Comparison of ENCODE assay signal across 10 mouse cellular contexts in the genomic region with DNA sequence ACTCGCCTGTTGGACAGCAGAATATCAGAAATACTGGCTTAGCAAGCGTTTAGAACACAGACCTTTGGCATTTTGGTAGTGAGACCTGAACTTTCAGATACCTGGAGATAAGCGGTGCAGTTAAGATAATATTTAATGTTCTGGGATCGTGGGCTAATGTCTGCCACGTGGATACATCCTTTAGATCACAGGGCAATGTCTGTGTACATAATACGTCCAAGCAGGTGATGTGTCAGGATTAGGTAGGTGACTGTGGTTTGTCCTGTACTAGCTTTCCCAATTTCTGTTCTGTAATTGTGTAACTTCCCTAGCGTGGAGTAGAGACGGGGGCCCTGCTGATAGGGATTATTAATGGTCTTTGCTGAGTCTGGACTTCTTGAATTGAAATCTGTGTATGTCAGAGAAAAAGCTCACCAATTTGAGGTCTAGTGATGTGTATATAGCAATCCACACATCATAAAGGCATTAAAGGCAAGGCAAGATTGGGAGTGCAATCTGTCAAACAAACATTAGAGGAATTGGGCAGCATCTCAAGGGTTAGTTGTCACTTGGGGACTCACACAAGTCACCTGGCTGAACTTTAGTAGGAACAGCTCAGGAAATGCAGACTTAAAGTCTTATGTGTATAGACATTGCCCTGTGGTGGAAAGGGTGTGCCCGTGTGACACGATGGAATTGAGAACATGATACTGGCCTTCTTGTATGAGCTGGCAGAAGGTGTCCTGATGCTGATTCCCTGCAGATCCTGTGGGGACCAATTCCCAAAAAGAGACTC. TPM values are rescaled to one million over a fixed set of nuclear protein-coding genes. Genes with fewer than 3 reads are reported as not detected.
DNase-seq lines count a peak whose midpoint lies in the region; ATAC-seq and TF ChIP-seq lines count a peak whose summit lies in the region.
"Had no signal": no experiment of that assay in that cellular context is flagged by ENCODE, and none has a peak within 500 bp of the region (broad histone marks: within the 10 kb centered on the region; RNA-seq: fewer than 3 reads in every experiment).

No protein-coding gene starts in this region.

- no peaks in the 10 kb centered on the region for H3K36me3 ChIP-seq in lung, postnatal 0 days (ENCODE audit: insufficient read depth, low read length)
- H3K36me3 ChIP-seq in forebrain, embryonic 14.5 days (ENCODE audit: control insufficient read depth, insufficient read depth, low read length): peaks cover 2% of the 10 kb centered on the region; the same call in 1 of the 2 replicates
- peaks cover 11% of the 10 kb centered on the region for H3K36me3 ChIP-seq in liver, embryonic 13.5 days
- no peaks in the 10 kb centered on the region for H3K36me3 ChIP-seq in stomach, embryonic 16.5 days (ENCODE audit: control insufficient read depth, insufficient read depth, low read length)

- TF ChIP-seq EP300 in lung, postnatal 0 days (IDR thresholded peaks at IDR 0.05): no peak

- H3K4me3 ChIP-seq in lung, postnatal 0 days (ENCODE audit: low read depth, low read length): peak overlapping the region; percentile 72; the same call in 1 of the 2 replicates
- no peak overlapping the region for H3K4me3 ChIP-seq in lung, adult 2 months (replicated peaks; ENCODE audit: extremely low read depth, low read depth, low read length)
- peak overlapping the region; percentile 82 for H3K4me3 ChIP-seq in forebrain, embryonic 14.5 days (ENCODE audit: low read depth, low read length)
- peak overlapping the region; percentile 82 for H3K4me3 ChIP-seq in liver, embryonic 13.5 days (replicated peaks)
- H3K4me3 ChIP-seq in stomach, embryonic 16.5 days (replicated peaks; ENCODE audit: low read length): peak overlapping the region; percentile 77

- no peak for DNase-seq in lung, postnatal 0 days (ENCODE audit: low spot score)
- no peak for DNase-seq in lung, adult 2 months
- DNase-seq in forebrain, embryonic 14.5 days (ENCODE audit: low spot score): no peak
- no peak for DNase-seq in liver, embryonic 13.5 days
- no peak for DNase-seq in frontal cortex, postnatal 14 days (ENCODE audit: low spot score in 2 of 2)
- DNase-seq in spleen, postnatal 14 days (ENCODE audit: low spot score in 2 of 2): no peak
- DNase-seq in embryo, embryonic 11 days: no peak
- DNase-seq: adrenal gland, postnatal 25 days; retina, postnatal 1 day had no signal

- TF ChIP-seq POLR2A in lung, adult 2 months (IDR thresholded peaks at IDR 0.05; ENCODE audit: borderline replicate concordance, extremely low read depth, low read depth, low read length): no peak

- peak overlapping the region; percentile 86 for H3K4me2 ChIP-seq in lung, postnatal 0 days (replicated peaks; ENCODE audit: low read depth, low read length)
- H3K4me2 ChIP-seq in forebrain, embryonic 14.5 days (ENCODE audit: low read length): peak overlapping the region; percentile 76
- H3K4me2 ChIP-seq in liver, embryonic 13.5 days: peak overlapping the region; percentile 93
- peak overlapping the region; percentile 69 for H3K4me2 ChIP-seq in stomach, embryonic 16.5 days (ENCODE audit: low read depth, low read length)

- no peak for TF ChIP-seq CTCF in lung, postnatal 0 days (IDR thresholded peaks at IDR 0.05)
- no peak for TF ChIP-seq CTCF in lung, adult 2 months (IDR thresholded peaks at IDR 0.05; ENCODE audit: insufficient read depth, low read length)

- 0 out of 2 replicates have a peak, but pooled peaks cover 3% of the 10 kb centered on the region for H3K4me1 ChIP-seq in lung, postnatal 0 days (ENCODE audit: insufficient read depth, low read depth, low read length)
- H3K4me1 ChIP-seq in lung, adult 2 months (ENCODE audit: control insufficient read depth, insufficient read depth, low read length): 0 out of 2 replicates have a peak, but pooled peaks cover 2% of the 10 kb centered on the region
- H3K4me1 ChIP-seq in forebrain, embryonic 14.5 days (ENCODE audit: control insufficient read depth, insufficient read depth, low read length): peaks cover 11% of the 10 kb centered on the region
- peaks cover 33% of the 10 kb centered on the region for H3K4me1 ChIP-seq in liver, embryonic 13.5 days (replicated peaks)
- peaks cover 10% of the 10 kb centered on the region for H3K4me1 ChIP-seq in stomach, embryonic 16.5 days (ENCODE audit: control insufficient read depth, insufficient read depth, low read length)

- H3K27me3 ChIP-seq in lung, postnatal 0 days (replicated peaks; ENCODE audit: insufficient read depth, low read length): no peaks in the 10 kb centered on the region
- no peaks in the 10 kb centered on the region for H3K27me3 ChIP-seq in forebrain, embryonic 14.5 days (replicated peaks; ENCODE audit: control insufficient read depth, insufficient read depth, low read length)
- no peaks in the 10 kb centered on the region for H3K27me3 ChIP-seq in liver, embryonic 13.5 days
- no peaks in the 10 kb centered on the region for H3K27me3 ChIP-seq in stomach, embryonic 16.5 days (ENCODE audit: control insufficient read depth, insufficient read depth, low read length)

- H3K9me3 ChIP-seq in lung, postnatal 0 days (ENCODE audit: low read length): no peaks in the 10 kb centered on the region
- H3K9me3 ChIP-seq in forebrain, embryonic 14.5 days (replicated peaks; ENCODE audit: control insufficient read depth, low read length): no peaks in the 10 kb centered on the region
- H3K9me3 ChIP-seq in liver, embryonic 13.5 days (replicated peaks): no peaks in the 10 kb centered on the region
- H3K9me3 ChIP-seq in stomach, embryonic 16.5 days (replicated peaks; ENCODE audit: control insufficient read depth, low read length): no peaks in the 10 kb centered on the region

- peak overlapping the region; percentile 65 for H3K9ac ChIP-seq in lung, postnatal 0 days (replicated peaks; ENCODE audit: low read depth)
- peak overlapping the region; percentile 84 for H3K9ac ChIP-seq in forebrain, embryonic 14.5 days (ENCODE audit: low read length)
- peak overlapping the region; percentile 89 for H3K9ac ChIP-seq in liver, embryonic 13.5 days
- peak overlapping the region; percentile 84 for H3K9ac ChIP-seq in stomach, embryonic 16.5 days (ENCODE audit: low read length)

- 24% methylated on average over 10 of the region's 10 CpGs for WGBS in lung, postnatal 0 days
- 37% methylated on average over 10 of the region's 10 CpGs for WGBS in lung, adult 2 months
- 49% methylated on average over 10 of the region's 10 CpGs for WGBS in forebrain, embryonic 14.5 days
- WGBS in liver, embryonic 13.5 days (ENCODE audit: insufficient replicate concordance): 29% methylated on average over 10 of the region's 10 CpGs
- WGBS in stomach, embryonic 16.5 days: 21% methylated on average over 10 of the region's 10 CpGs

- H3K27ac ChIP-seq in lung, postnatal 0 days (ENCODE audit: low read length): no peak overlapping the region
- H3K27ac ChIP-seq in forebrain, embryonic 14.5 days (ENCODE audit: low read depth, low read length): no peak overlapping the region
- H3K27ac ChIP-seq in liver, embryonic 13.5 days: no peak overlapping the region
- H3K27ac ChIP-seq in stomach, embryonic 16.5 days (ENCODE audit: low read length): no peak overlapping the region

- no peak for ATAC-seq in lung, postnatal 0 days
- ATAC-seq in forebrain, embryonic 14.5 days: no peak
- ATAC-seq in liver, embryonic 13.5 days (ENCODE audit: low read depth): no peak
- ATAC-seq in stomach, embryonic 16.5 days (ENCODE audit: insufficient read depth, low FRiP score): no peak

RNA-seq across cellular contexts. Expression of a gene that starts 1.1 kb away (rescaled TPM):
- polyA plus RNA-seq in lung, postnatal 0 days (2015; fragmentation: Nextera tagmentation; extraction: Ambion mirVana): 11.3 and 12.6 TPM in 2 replicates
- 36.3 and 41.4 TPM in 2 replicates for polyA plus RNA-seq in lung, adult 2 months (2012; rRNA removed)
- polyA plus RNA-seq in forebrain, embryonic 14.5 days (2014; fragmentation: Nextera tagmentation; extraction: Ambion mirVana): 29.7 and 34.6 TPM in 2 replicates
- polyA plus RNA-seq in liver, embryonic 13.5 days (2015; fragmentation: Nextera tagmentation; extraction: Ambion mirVana): 13.2 and 14.5 TPM in 2 replicates
- polyA plus RNA-seq in stomach, embryonic 16.5 days (2015; fragmentation: Nextera tagmentation; extraction: Ambion mirVana): 37.1 and 39.9 TPM in 2 replicates

RNA-seq across cellular contexts. Expression of a gene that starts 22.8 kb away (rescaled TPM):
- polyA plus RNA-seq in lung, postnatal 0 days (2015; fragmentation: Nextera tagmentation; extraction: Ambion mirVana): 4.1 and 5.1 TPM in 2 replicates
- polyA plus RNA-seq in lung, adult 2 months (2012; rRNA removed): 85.8 and 87.8 TPM in 2 replicates
- 1.8 and 2.1 TPM in 2 replicates for polyA plus RNA-seq in forebrain, embryonic 14.5 days (2014; fragmentation: Nextera tagmentation; extraction: Ambion mirVana)
- polyA plus RNA-seq in liver, embryonic 13.5 days (2015; fragmentation: Nextera tagmentation; extraction: Ambion mirVana): 1.9 and 2.0 TPM in 2 replicates
- 5.0 and 5.5 TPM in 2 replicates for polyA plus RNA-seq in stomach, embryonic 16.5 days (2015; fragmentation: Nextera tagmentation; extraction: Ambion mirVana)

RNA-seq across cellular contexts. Expression of a gene that starts 58.0 kb away (rescaled TPM):
- polyA plus RNA-seq in lung, postnatal 0 days (2015; fragmentation: Nextera tagmentation; extraction: Ambion mirVana): 20.5 and 23.7 TPM in 2 replicates
- 19.6 and 23.7 TPM in 2 replicates for polyA plus RNA-seq in lung, adult 2 months (2012; rRNA removed)
- polyA plus RNA-seq in forebrain, embryonic 14.5 days (2014; fragmentation: Nextera tagmentation; extraction: Ambion mirVana): 32.8 and 48.7 TPM in 2 replicates
- polyA plus RNA-seq in liver, embryonic 13.5 days (2015; fragmentation: Nextera tagmentation; extraction: Ambion mirVana): 6.5 and 8.9 TPM in 2 replicates
- polyA plus RNA-seq in stomach, embryonic 16.5 days (2015; fragmentation: Nextera tagmentation; extraction: Ambion mirVana): 22.2 and 22.6 TPM in 2 replicates

Comparison
In these comparisons a context has a peak if more than half of its experiments do, and no peak if none do; other contexts are left out.
1. RNA of a gene that starts 22.8 kb away (polyA plus RNA-seq): 85.8 to 87.8 TPM in lung, adult 2 months; 5.0 to 5.5 TPM in stomach, embryonic 16.5 days, 4.1 to 5.1 TPM in lung, postnatal 0 days, 1.9 to 2.0 TPM in liver, embryonic 13.5 days and 1.8 to 2.1 TPM in forebrain, embryonic 14.5 days; every median in the first group is over 10 times any median in the second.
2. Peak in every context shown above with its lines, with median percentiles within 50 percentile points of each other: H3K4me2 ChIP-seq and H3K9ac ChIP-seq.